Mouse (Mus musculus) stomach, postnatal 0 days (tissue): ENCODE results near the gene Opa1. TPM values are rescaled to one million over a fixed set of nuclear protein-coding genes. Genes with fewer than 3 reads are reported as not detected.

Source experiments
- ATAC-seq: fragments of 200-750 bp; cut with Nextera tagmentation; 2 replicates; pipeline ENCODE4 v1.8.0; 2017; ENCODE audit not compliant: low FRiP score, low TSS enrichment
- DNase-seq: peaks from one replicate; pipeline ENCODE4 v3.0.0-alpha.2; 2016; ENCODE audit warnings: low spot score
- H3K27ac ChIP-seq: fragments of 300-500 bp; sonication (generic); replicated peaks from 2 replicates; pipeline ENCODE4 v1.5.1; 2014; ENCODE audit warnings: mild to moderate bottlenecking, control low read depth
- H3K27me3 ChIP-seq: fragments of 300-500 bp; sonication (generic); 2 replicates; pipeline ENCODE4 v1.6.1; 2014; ENCODE audit warnings: low read length; ENCODE audit not compliant: control insufficient read depth, insufficient read depth
- H3K36me3 ChIP-seq: fragments of 300-500 bp; sonication (generic); 2 replicates; pipeline ENCODE4 v1.6.1; 2014; ENCODE audit warnings: low read length, mixed read lengths; ENCODE audit not compliant: control insufficient read depth, insufficient read depth
- H3K4me1 ChIP-seq: fragments of 300-500 bp; sonication (generic); replicated peaks from 2 replicates; pipeline ENCODE4 v1.6.1; 2014; ENCODE audit warnings: antibody characterized with exemption; ENCODE audit not compliant: control insufficient read depth, insufficient read depth
- H3K4me2 ChIP-seq: fragments of 300-500 bp; sonication (generic); replicated peaks from 2 replicates; pipeline ENCODE4 v1.6.1; 2014; ENCODE audit warnings: low read depth, mild to moderate bottlenecking, control low read depth, moderate library complexity
- H3K4me3 ChIP-seq: fragments of 300-500 bp; sonication (generic); 2 replicates; pipeline ENCODE4 v1.5.1; 2014; ENCODE audit warnings: low read depth, low read length, control low read depth
- H3K9ac ChIP-seq: fragments of 300-500 bp; sonication (generic); 2 replicates; pipeline ENCODE4 v1.6.1; 2014; ENCODE audit warnings: mild to moderate bottlenecking, low read length, control low read depth, mixed read lengths
- H3K9me3 ChIP-seq: fragments of 300-500 bp; sonication (generic); 2 replicates; pipeline ENCODE4 v1.6.1; 2016; ENCODE audit warnings: low read length; ENCODE audit not compliant: control insufficient read depth
- CTCF ChIP-seq: IDR thresholded peaks from 2 replicates; pipeline ENCODE4 v1.5.1; 2016; ENCODE audit warnings: antibody characterized with exemption, low read depth, mild to moderate bottlenecking, moderate library complexity
- EP300 ChIP-seq: optimal IDR thresholded peaks from 2 replicates; pipeline ENCODE3; 2016; ENCODE audit warnings: antibody characterized with exemption
- WGBS: fragments of 180-500 bp; shearing (Covaris S2); extraction: QIAGEN DNeasy Blood & Tissue Kit; methylation state at CpG from one replicate; pipeline ENCODE4 v1.1.7; 2014; 5-methylcytosine and 5-hydroxymethylcytosine counted together
- polyA plus RNA-seq: library from polyadenylated mRNA; unstranded; fragments of >200 nt; fragmentation: Nextera tagmentation; extraction: Ambion mirVana; gene quantifications from 2 replicates; pipeline ENCODE4 v1.2.1, GENCODE M21; 2015

The Opa1 gene
- polyA plus RNA-seq, 1 experiment from 2014 or later, result 16.1 TPM

GRCm38 (mm10) chr16:29680548-29681175, 101.5 kb downstream of the Opa1 start:
- Histone ChIP-seq H3K9ac (no peak overlapping the region), H3K4me2 (no peak overlapping the region), H3K4me3 (no peak overlapping the region), H3K9me3 (no peaks in the 10 kb centered on the region), H3K27ac (no peak overlapping the region), H3K4me1 (no peaks in the 10 kb centered on the region), H3K36me3 (no peaks in the 10 kb centered on the region), H3K27me3 (no peaks in the 10 kb centered on the region)
- TF ChIP-seq CTCF (no peak), EP300 (no peak)
- whole genome bisulfite sequencing, result 74% methylated on average over 18 of the region's 18 CpGs
- no peak for ATAC-seq
- DNase-seq, result no peak

- Histone ChIP-seq H3K4me2 (no peak overlapping the region), H3K27me3 (no peaks in the 10 kb centered on the region), H3K4me1 (no peaks in the 10 kb centered on the region), H3K9ac (no peak overlapping the region), H3K27ac (no peak overlapping the region), H3K9me3 (no peaks in the 10 kb centered on the region), H3K36me3 (no peaks in the 10 kb centered on the region), H3K4me3 (no peak overlapping the region)
- peak; percentile 69; the same call in 1 of the 2 replicates for ATAC-seq
- DNase-seq, result peak; percentile 57
- 48% methylated on average over 17 of the region's 17 CpGs for WGBS
- TF ChIP-seq CTCF (no peak), EP300 (no peak)
Measured at GRCm38 (mm10) chr16:29682555-29683431, 103.7 kb downstream of the Opa1 start.

GRCm38 (mm10) chr16:29683563-29683962, 104.4 kb downstream of the Opa1 start:
- DNase-seq (peak; percentile 39), ATAC-seq (0 out of 2 replicates have a peak, but pooled peaks have one; percentile 45)
- Histone ChIP-seq H3K27me3 (no peaks in the 10 kb centered on the region), H3K9me3 (no peaks in the 10 kb centered on the region), H3K27ac (no peak overlapping the region), H3K36me3 (no peaks in the 10 kb centered on the region), H3K9ac (no peak overlapping the region), H3K4me2 (no peak overlapping the region), H3K4me1 (no peaks in the 10 kb centered on the region), H3K4me3 (no peak overlapping the region)
- TF ChIP-seq CTCF, result no peak
- TF ChIP-seq EP300, result no peak
- WGBS, result 18% methylated on average over 12 of the region's 12 CpGs

GRCm38 (mm10) chr16:29684111-29684510, 105.0 kb downstream of the Opa1 start:
- TF ChIP-seq CTCF (no peak), EP300 (no peak)

GRCm38 (mm10) chr16:29684641-29685040, 105.5 kb downstream of the Opa1 start:
- ATAC-seq, result no peak
- Histone ChIP-seq H3K4me2 (no peak overlapping the region), H3K9ac (no peak overlapping the region)

More at GRCm38 (mm10) chr16:29684111-29684510, 105.0 kb downstream of the Opa1 start:
- no peak overlapping the region for H3K4me2 ChIP-seq
- 41% methylated on average over 2 of the region's 2 CpGs for WGBS
- H3K9ac ChIP-seq, result no peak overlapping the region
- 0 out of 2 replicates have a peak, but pooled peaks have one; percentile 25 for ATAC-seq
- H3K36me3 ChIP-seq, result no peaks in the 10 kb centered on the region
- H3K4me1 ChIP-seq, result no peaks in the 10 kb centered on the region
- H3K27ac ChIP-seq, result no peak overlapping the region
- H3K4me3 ChIP-seq, result no peak overlapping the region
- no peaks in the 10 kb centered on the region for H3K9me3 ChIP-seq
- no peaks in the 10 kb centered on the region for H3K27me3 ChIP-seq
- DNase-seq, result no peak

GRCm38 (mm10) chr16:29686141-29686540, 107.0 kb downstream of the Opa1 start:
- ATAC-seq (no peak), DNase-seq (no peak)
- Histone ChIP-seq H3K9me3 (no peaks in the 10 kb centered on the region), H3K4me1 (no peaks in the 10 kb centered on the region), H3K36me3 (no peaks in the 10 kb centered on the region), H3K27ac (no peak overlapping the region), H3K9ac (no peak overlapping the region), H3K4me2 (no peak overlapping the region), H3K27me3 (no peaks in the 10 kb centered on the region), H3K4me3 (no peak overlapping the region)
- no peak for TF ChIP-seq EP300
- no peak for TF ChIP-seq CTCF
- WGBS, result 57% methylated on average over 6 of the region's 6 CpGs

More at GRCm38 (mm10) chr16:29684641-29685040, 105.5 kb downstream of the Opa1 start:
- Histone ChIP-seq H3K4me1 (no peaks in the 10 kb centered on the region), H3K27me3 (no peaks in the 10 kb centered on the region), H3K9me3 (no peaks in the 10 kb centered on the region), H3K4me3 (no peak overlapping the region), H3K36me3 (no peaks in the 10 kb centered on the region), H3K27ac (no peak overlapping the region)
- DNase-seq, result no peak
- TF ChIP-seq EP300 (no peak), CTCF (no peak)
- 87% methylated on average over 2 of the region's 2 CpGs for WGBS
